Mouse (Mus musculus): Measurements from ENCODE around the gene Vegfd. TPM values are rescaled to one million over a fixed set of nuclear protein-coding genes. Genes with fewer than 3 reads are reported as not detected.

Gene Vegfd
- polyA plus RNA-seq, 1 experiment from 2014 or later, result 1.2 TPM

DNA sequence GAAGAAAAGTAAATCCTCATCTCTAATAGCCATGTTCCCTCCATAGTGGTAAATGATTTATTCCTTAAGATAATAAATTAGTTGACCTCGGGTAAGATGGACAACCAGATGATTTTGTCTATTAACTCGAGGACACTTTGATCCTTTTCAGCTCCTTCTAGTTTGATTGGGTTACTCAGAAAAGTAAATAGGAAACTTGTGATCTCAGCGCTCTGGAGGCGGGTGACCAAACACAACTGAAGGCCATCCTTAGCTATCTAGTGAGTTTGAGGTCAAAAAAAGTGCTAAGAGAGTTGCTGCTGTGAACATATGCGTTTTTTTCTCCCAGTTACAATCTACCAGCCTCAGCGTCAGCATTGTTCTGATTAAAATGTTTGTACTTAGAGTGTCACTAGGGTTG, 57.4 kb downstream of the Vegfd start:
- Histone ChIP-seq H3K27me3 (ENCODE audit: low read depth, poor library complexity, severe bottlenecking) (peaks cover 68% of the 10 kb centered on the region), H3K27ac (replicated peaks) (no peak overlapping the region), H3K9me3 (replicated peaks) (no peaks in the 10 kb centered on the region), H3K36me3 (peaks cover 54% of the 10 kb centered on the region), H3K4me1 (no peaks in the 10 kb centered on the region), H3K4me3 (no peak overlapping the region)
- WGBS, result 91% methylated on average over 6 of the region's 6 CpGs
- no peak for DNase-seq (ENCODE audit: low spot score)

DNA sequence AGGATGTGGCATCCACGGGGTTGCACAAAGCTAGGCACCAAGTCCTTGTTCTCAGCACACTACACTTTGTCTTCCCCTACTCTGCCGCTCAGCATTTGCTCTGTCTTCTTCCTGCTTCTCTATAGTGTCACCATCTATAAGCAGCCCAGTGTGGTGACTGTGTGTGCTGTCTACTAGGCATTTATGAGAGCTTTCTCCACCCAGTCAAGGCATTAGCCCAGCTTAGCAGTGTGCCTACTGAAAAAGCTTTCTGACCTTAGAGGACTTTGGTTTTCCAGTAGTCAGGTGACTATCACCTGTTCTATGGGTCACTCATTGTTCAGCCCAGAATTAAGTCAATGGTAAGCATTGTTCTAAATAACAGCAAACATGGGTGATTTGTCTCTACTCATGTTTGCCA, 58.0 kb downstream of the Vegfd start:
- Histone ChIP-seq H3K4me1 (no peaks in the 10 kb centered on the region), H3K9me3 (replicated peaks) (no peaks in the 10 kb centered on the region), H3K27me3 (ENCODE audit: low read depth, poor library complexity, severe bottlenecking) (peaks cover 68% of the 10 kb centered on the region), H3K4me3 (no peak overlapping the region), H3K36me3 (peaks cover 50% of the 10 kb centered on the region), H3K27ac (replicated peaks) (no peak overlapping the region)
- 89% methylated on average over 2 of the region's 2 CpGs for WGBS
- no peak for DNase-seq (ENCODE audit: low spot score)

DNA sequence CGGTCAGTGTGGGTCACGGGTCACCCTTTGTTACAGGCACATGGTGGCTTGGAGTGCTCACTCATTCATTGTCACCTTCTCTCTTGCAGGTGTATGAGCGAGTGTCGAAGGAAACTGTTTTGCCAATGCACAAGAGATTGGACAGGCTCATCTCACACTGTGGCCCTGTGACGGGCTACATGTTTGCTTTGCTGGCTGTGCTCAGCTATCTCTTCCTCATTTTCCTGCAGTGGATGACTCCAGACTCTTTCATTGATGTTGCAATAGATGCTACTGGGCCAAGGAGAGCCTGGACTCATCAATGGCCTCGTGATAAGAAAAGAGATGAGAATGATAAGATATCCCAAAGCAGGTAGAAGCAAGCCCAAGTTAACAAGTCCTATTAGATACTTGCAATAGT, 58.4 kb downstream of the Vegfd start:
- no peaks in the 10 kb centered on the region for H3K4me1 ChIP-seq
- no peaks in the 10 kb centered on the region for H3K9me3 ChIP-seq (replicated peaks)
- peaks cover 68% of the 10 kb centered on the region for H3K27me3 ChIP-seq (ENCODE audit: low read depth, poor library complexity, severe bottlenecking)
- peaks cover 50% of the 10 kb centered on the region for H3K36me3 ChIP-seq
- WGBS, result 95% methylated on average over 6 of the region's 6 CpGs
- DNase-seq (ENCODE audit: low spot score), result no peak
- H3K27ac ChIP-seq (replicated peaks), result no peak overlapping the region
- H3K4me3 ChIP-seq, result no peak overlapping the region

DNA sequence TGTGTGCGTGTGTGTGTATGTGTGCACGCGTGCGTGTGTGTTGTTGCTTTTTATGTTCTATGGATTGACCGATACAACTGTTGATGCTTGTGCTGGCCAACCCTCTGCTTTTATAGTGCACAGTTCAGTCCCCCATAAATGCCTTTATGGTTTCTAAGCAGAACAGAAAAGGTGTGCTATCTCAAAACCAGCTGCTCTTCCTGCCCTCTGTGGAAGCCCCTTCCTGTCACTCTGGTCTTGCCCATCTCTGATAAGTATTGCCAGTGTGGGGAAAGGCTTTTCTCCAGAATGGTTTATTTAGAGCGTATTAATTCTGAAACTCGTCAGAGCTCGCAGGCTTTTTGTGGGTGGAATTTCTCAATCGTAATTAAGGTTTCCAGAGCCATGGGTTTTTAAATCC, 59.5 kb downstream of the Vegfd start:
- H3K4me3 ChIP-seq, result no peak overlapping the region
- peaks cover 50% of the 10 kb centered on the region for H3K36me3 ChIP-seq
- H3K27me3 ChIP-seq (ENCODE audit: low read depth, poor library complexity, severe bottlenecking), result peaks cover 69% of the 10 kb centered on the region
- no peaks in the 10 kb centered on the region for H3K9me3 ChIP-seq (replicated peaks)
- no peaks in the 10 kb centered on the region for H3K4me1 ChIP-seq
- WGBS, result 95% methylated on average over 9 of the region's 9 CpGs
- H3K27ac ChIP-seq (replicated peaks), result no peak overlapping the region
- DNase-seq (ENCODE audit: low spot score), result no peak

DNA sequence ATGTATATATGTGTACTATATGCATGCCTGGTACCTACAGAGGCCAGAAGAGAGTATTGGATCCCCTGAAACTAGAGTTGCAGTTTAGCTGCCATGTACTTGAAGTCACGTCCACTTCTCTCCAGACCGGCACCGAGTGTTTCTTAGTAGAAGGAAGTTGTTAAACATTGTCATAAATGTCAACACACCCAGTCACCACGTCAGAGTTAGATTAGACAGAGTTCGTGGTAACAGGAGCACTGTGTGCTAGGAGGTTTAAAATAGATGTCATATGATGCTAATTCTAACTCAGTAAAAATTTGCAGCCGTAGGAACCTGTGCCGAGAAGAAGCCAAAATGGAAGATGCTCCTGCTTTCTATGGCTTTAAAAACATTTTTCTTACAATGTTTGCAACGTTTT, 63.5 kb downstream of the Vegfd start, which contains the start of gene Asb11:
Gene Asb11, plus strand, starts transcription at position 286 of the 400 bp plus-strand sequence.
- H3K36me3 ChIP-seq, result peaks cover 22% of the 10 kb centered on the region
- H3K27me3 ChIP-seq (ENCODE audit: low read depth, poor library complexity, severe bottlenecking), result peaks cover 71% of the 10 kb centered on the region
- no peak within 1 kb of the TSS for H3K4me3 ChIP-seq
- H3K9me3 ChIP-seq (replicated peaks), result no peaks in the 10 kb centered on the region
- WGBS, result 85% methylated on average over 8 of the region's 8 CpGs
- H3K4me1 ChIP-seq, result no peaks in the 10 kb centered on the region
- no peak for DNase-seq (ENCODE audit: low spot score)
- H3K27ac ChIP-seq (replicated peaks), result no peak within 1 kb of the TSS

DNA sequence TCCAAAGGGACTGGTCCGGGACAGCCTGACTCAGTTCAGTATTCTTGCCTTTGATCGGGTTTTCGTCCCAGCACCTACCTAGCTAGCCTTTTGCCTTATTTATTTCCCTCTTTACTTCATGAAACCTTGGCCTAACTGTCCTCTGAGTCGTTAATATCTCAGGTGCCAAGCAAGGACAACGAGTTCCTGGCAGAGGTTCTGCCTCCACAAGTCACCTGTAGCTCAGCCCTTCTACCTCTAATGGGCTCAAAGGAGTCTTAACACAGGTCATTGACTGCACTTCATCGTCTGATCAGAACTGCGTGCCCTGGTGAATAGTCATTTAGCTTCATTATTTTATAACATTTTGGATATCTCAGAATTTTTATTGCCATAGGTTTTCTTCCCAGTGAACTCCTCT, 66.3 kb downstream of the Vegfd start:
- H3K4me3 ChIP-seq, result no peak overlapping the region
- no peak for DNase-seq (ENCODE audit: low spot score)
- WGBS, result 85% methylated on average over 7 of the region's 7 CpGs
- H3K36me3 ChIP-seq, result no peaks in the 10 kb centered on the region
- H3K9me3 ChIP-seq (replicated peaks), result no peaks in the 10 kb centered on the region
- no peaks in the 10 kb centered on the region for H3K4me1 ChIP-seq
- H3K27me3 ChIP-seq (ENCODE audit: low read depth, poor library complexity, severe bottlenecking), result peaks cover 92% of the 10 kb centered on the region
- no peak overlapping the region for H3K27ac ChIP-seq (replicated peaks)

DNA sequence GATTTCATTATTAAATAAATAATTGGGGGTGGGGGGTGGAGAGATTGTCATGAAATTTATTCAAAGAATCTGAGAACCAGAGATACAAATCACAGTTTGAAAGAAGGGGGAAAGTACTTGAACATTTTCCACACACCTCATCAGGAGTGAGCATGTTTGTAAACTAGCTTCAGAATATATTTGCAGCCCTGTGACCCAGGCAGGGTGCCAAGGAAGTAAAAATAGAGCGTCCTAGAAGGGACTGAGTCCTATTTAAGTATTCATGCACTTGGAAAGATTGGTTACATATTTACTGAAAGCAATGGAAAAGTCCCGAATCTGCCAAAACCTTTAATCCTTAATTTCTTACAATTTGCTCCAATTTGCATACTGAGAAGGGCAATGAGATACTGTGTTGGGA, 67.0 kb downstream of the Vegfd start:
- no peaks in the 10 kb centered on the region for H3K4me1 ChIP-seq
- H3K9me3 ChIP-seq (replicated peaks), result no peaks in the 10 kb centered on the region
- 78% methylated on average over 2 of the region's 2 CpGs for WGBS
- H3K4me3 ChIP-seq, result no peak overlapping the region
- peaks cover 97% of the 10 kb centered on the region for H3K27me3 ChIP-seq (ENCODE audit: low read depth, poor library complexity, severe bottlenecking)
- no peak for DNase-seq (ENCODE audit: low spot score)
- no peak overlapping the region for H3K27ac ChIP-seq (replicated peaks)
- no peaks in the 10 kb centered on the region for H3K36me3 ChIP-seq

DNA sequence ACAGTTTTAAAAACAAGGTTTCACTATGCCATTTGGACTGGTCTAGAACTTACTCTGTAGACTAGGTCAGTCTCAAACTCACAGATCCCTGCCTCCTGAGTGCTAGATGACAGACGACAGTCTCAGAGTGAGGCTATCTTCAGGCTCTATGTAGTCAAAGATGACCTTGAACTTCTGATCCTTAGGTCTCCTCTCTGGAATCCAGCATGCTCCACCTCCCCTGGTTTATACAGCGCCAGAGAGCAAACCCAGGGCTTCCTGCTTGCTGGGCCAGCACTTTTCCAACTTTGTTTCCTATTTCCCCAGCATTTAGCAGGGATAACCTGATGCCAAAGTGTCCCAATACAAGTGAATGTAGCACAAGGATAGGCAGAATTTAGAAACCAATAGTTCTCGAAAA, 67.5 kb downstream of the Vegfd start:
- WGBS, result 81% methylated on average over 3 of the region's 3 CpGs
- Histone ChIP-seq H3K4me1 (no peaks in the 10 kb centered on the region), H3K27ac (replicated peaks) (no peak overlapping the region), H3K4me3 (no peak overlapping the region), H3K9me3 (replicated peaks) (no peaks in the 10 kb centered on the region), H3K36me3 (no peaks in the 10 kb centered on the region), H3K27me3 (ENCODE audit: low read depth, poor library complexity, severe bottlenecking) (peaks cover 97% of the 10 kb centered on the region)
- DNase-seq (ENCODE audit: low spot score), result no peak

DNA sequence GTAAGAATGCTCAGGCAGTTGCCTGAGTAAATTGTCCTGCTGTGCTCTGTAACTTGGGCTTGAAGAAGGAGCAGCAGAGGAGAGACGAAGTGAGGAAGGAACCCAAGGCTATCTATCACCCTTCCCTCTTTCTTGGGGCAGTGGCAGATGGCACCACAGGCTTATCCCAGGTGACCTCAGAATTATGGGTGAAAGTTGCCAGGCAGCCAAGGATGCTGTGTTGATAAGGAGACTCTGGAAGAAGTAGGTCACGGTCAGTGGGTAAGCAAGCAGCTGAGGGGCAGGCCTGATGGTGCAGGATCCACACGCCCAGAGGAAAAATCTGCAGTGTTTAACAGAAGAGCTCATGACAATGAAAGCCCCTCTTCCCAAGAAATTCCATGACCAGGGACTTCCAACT, 68.1 kb downstream of the Vegfd start:
- no peak for DNase-seq (ENCODE audit: low spot score)
- no peaks in the 10 kb centered on the region for H3K36me3 ChIP-seq
- WGBS, result 85% methylated on average over 3 of the region's 3 CpGs
- no peaks in the 10 kb centered on the region for H3K9me3 ChIP-seq (replicated peaks)
- no peak overlapping the region for H3K4me3 ChIP-seq
- peaks cover 96% of the 10 kb centered on the region for H3K27me3 ChIP-seq (ENCODE audit: low read depth, poor library complexity, severe bottlenecking)
- no peaks in the 10 kb centered on the region for H3K4me1 ChIP-seq
- no peak overlapping the region for H3K27ac ChIP-seq (replicated peaks)

DNA sequence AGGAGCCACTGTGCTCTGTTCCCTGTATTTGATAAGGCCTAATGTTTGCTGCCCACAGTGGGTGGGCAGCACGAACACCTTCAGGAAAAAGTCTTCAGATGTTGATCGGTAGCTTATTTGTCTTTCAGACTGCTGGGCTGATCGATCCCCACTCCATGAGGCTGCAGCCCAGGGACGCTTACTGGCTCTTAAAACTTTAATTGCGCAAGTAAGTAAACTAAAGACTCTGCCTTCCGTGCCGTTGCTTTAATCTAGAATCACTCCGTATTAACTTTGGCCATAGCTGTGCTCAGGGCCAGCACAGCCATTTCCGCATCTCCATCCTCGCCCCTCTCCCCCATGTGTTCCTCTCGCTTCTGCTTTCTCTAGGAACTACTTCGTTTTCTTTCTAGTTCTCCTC, 72.4 kb downstream of the Vegfd start:
- Histone ChIP-seq H3K27ac (replicated peaks) (no peak overlapping the region), H3K36me3 (no peaks in the 10 kb centered on the region), H3K4me3 (no peak overlapping the region), H3K9me3 (replicated peaks) (no peaks in the 10 kb centered on the region), H3K4me1 (no peaks in the 10 kb centered on the region), H3K27me3 (ENCODE audit: low read depth, poor library complexity, severe bottlenecking) (peaks cover 62% of the 10 kb centered on the region)
- no peak for DNase-seq (ENCODE audit: low spot score)
- WGBS, result 88% methylated on average over 12 of the region's 12 CpGs

DNA sequence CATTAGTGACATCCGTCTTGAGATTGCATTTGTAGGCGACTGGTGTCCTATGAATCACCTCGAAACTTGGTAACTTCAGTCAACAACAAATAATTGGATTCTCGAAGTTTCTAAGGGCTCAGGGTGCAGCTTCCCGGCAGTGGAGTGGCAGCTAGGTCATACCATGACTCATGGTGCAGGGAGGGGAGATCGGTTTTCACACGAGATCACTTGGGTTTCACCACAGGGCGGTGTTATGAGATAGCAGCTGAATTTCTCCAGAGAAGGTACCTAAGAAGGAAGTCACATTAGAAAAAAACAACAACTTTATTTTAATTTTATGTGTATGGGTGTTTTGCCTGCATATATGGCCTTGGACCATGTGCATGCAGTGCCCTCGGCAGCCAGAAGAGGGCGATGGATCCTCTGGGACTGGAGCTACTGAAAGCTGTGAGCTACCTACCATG, 73.0 kb downstream of the Vegfd start:
- Histone ChIP-seq H3K27ac (replicated peaks) (no peak overlapping the region), H3K27me3 (ENCODE audit: low read depth, poor library complexity, severe bottlenecking) (peaks cover 58% of the 10 kb centered on the region), H3K4me1 (no peaks in the 10 kb centered on the region), H3K9me3 (replicated peaks) (no peaks in the 10 kb centered on the region), H3K36me3 (no peaks in the 10 kb centered on the region), H3K4me3 (no peak overlapping the region)
- DNase-seq (ENCODE audit: low spot score), result no peak
- WGBS, result 84% methylated on average over 10 of the region's 10 CpGs

DNA sequence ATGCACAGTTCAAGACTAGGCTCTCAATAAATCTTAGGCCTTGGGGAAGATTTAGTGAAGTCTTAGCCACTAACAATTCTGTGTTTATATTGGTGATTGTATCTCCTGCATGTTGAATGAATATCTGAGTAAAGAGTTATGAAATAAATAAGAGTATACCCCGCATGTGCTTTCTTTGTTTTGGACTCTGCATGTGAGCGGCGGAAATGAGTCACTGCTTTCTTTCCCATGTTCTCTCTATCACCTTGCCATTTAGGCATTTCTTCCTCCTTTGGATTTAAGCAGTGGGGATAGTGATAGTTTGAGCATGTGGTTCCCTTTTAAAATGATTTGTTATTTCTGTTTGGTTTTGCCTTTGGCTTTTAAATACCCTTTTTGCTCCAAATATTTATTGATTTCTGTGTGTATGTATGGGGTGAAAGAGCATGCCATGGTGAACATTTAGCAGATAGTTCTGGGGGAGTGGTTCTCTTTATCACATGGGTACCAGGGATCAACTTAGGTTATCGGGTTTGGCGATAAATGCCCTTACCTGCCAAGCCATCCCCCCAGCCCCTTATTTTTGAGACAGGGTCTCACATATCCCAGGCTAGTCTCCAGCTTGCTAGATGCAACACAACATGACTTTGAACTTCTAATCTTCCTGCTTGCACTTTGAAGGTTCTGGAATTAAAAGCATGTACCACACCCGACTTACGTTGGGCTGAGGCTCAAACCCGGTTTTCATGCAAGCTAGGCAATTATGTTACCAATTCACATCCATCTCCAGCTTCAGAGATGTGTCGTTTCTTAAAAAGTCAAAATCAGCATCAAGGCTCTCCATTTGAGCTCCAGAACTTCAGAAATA, 73.9 kb downstream of the Vegfd start:
- H3K4me1 ChIP-seq, result no peaks in the 10 kb centered on the region
- WGBS, result 92% methylated on average over 9 of the region's 9 CpGs
- H3K4me3 ChIP-seq, result no peak overlapping the region
- no peaks in the 10 kb centered on the region for H3K9me3 ChIP-seq (replicated peaks)
- H3K27ac ChIP-seq (replicated peaks), result no peak overlapping the region
- no peaks in the 10 kb centered on the region for H3K36me3 ChIP-seq
- peaks cover 57% of the 10 kb centered on the region for H3K27me3 ChIP-seq (ENCODE audit: low read depth, poor library complexity, severe bottlenecking)
- no peak for DNase-seq (ENCODE audit: low spot score)

DNA sequence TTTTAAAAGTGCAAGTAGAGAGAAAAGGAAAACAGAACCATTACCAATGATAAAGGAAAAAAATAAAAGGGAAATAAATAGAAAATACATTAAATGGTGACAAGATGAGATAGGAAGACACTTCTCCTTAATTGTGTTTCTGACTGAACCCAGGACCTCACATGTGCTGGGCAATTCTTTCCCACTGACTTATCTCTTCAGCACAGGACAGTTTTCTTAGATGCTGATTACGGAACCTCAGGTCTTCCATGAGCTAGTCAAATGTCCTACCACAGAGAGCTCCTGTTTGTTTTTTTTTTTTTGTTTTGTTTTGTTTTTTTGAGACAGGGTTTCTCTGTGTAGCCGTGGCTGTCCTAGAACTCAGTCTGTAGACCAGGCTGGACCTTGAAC, 74.5 kb downstream of the Vegfd start:
- Histone ChIP-seq H3K27ac (replicated peaks) (no peak overlapping the region), H3K27me3 (ENCODE audit: low read depth, poor library complexity, severe bottlenecking) (peaks cover 56% of the 10 kb centered on the region), H3K36me3 (no peaks in the 10 kb centered on the region), H3K9me3 (replicated peaks) (no peaks in the 10 kb centered on the region), H3K4me3 (no peak overlapping the region), H3K4me1 (no peaks in the 10 kb centered on the region)
- WGBS, result 89% methylated on average over 2 of the region's 2 CpGs
- DNase-seq (ENCODE audit: low spot score), result no peak

All from midbrain, embryonic 10.5 days (tissue).